Comparison of ENCODE assay signal across 8 mouse cellular contexts in genomic region chr1:89859182-89859581, GRCm38 (mm10).
DNase-seq lines count a peak whose midpoint lies in the region; ATAC-seq and TF ChIP-seq lines count a peak whose summit lies in the region.

No protein-coding gene starts in this region.

- no peaks in the 10 kb centered on the region for H3K4me1 ChIP-seq in heart, embryonic 10.5 days
- no peaks in the 10 kb centered on the region for H3K4me1 ChIP-seq in testis, adult 2 months (ENCODE audit: control insufficient read depth, insufficient read depth, low read length)

- TF ChIP-seq POLR2A in testis, adult 2 months (IDR thresholded peaks at IDR 0.05; ENCODE audit: control insufficient read depth, low read depth, low read length) = no peak

- H3K9me3 ChIP-seq in heart, embryonic 10.5 days = no peaks in the 10 kb centered on the region

- H3K27ac ChIP-seq in heart, embryonic 10.5 days = no peak overlapping the region
- H3K27ac ChIP-seq in testis, adult 2 months (ENCODE audit: control insufficient read depth, insufficient read depth, low read depth, low read length) = no peak overlapping the region

- H3K4me3 ChIP-seq in heart, embryonic 10.5 days = no peak overlapping the region
- H3K4me3 ChIP-seq in testis, adult 2 months (ENCODE audit: control insufficient read depth, low read depth, low read length) = no peak overlapping the region

- peak; percentile 27 to 75 for DNase-seq in heart, adult 18-20 months
- DNase-seq in heart, embryonic 10.5 days (ENCODE audit: low spot score) = no peak
- DNase-seq in testis, postnatal 14 days (ENCODE audit: low spot score) = no peak
- DNase-seq in cerebellum, postnatal 14 days = peak; percentile 59 to 74
- DNase-seq in heart, postnatal 4 days = peak; percentile 74
- DNase-seq in lung, postnatal 4 days = peak; percentile 41 to 48

- H3K36me3 ChIP-seq in heart, embryonic 10.5 days = 0 out of 2 replicates have a peak, but pooled peaks cover 3% of the 10 kb centered on the region
- no peaks in the 10 kb centered on the region for H3K36me3 ChIP-seq in testis, adult 2 months (ENCODE audit: control insufficient read depth, insufficient read depth, low read length)

- WGBS in heart, embryonic 10.5 days = 29% methylated on average over 3 of the region's 3 CpGs

- no peaks in the 10 kb centered on the region for H3K27me3 ChIP-seq in heart, embryonic 10.5 days (ENCODE audit: insufficient read depth, poor library complexity, severe bottlenecking)
- no peaks in the 10 kb centered on the region for H3K27me3 ChIP-seq in testis, adult 2 months (ENCODE audit: control insufficient read depth, insufficient read depth, low read length)

- ATAC-seq in erythroblast, adult 5-6 weeks (replicated peaks; ENCODE audit: low FRiP score, poor library complexity, severe bottlenecking) = no peak

- TF ChIP-seq CTCF in testis, adult 2 months (IDR thresholded peaks at IDR 0.05; ENCODE audit: control insufficient read depth, insufficient read depth, insufficient replicate concordance, low read depth, low read length) = peak; percentile 39

Comparison
In these comparisons a context has a peak if more than half of its experiments do, and no peak if none do; other contexts are left out.
1. DNase-seq: peak in heart, adult 18-20 months (2 of 2), cerebellum, postnatal 14 days (2 of 2), heart, postnatal 4 days (single experiment) and lung, postnatal 4 days (2 of 2); none in heart, embryonic 10.5 days (single experiment) and testis, postnatal 14 days (single experiment).